In genomic region chr13:97898590-97898989, GRCm38 (mm10) we compare ENCODE assay signal across 12 mouse cellular contexts.
"Had no signal": no experiment of that assay in that cellular context is flagged by ENCODE, and none has a peak within 500 bp of the region (broad histone marks: within the 10 kb centered on the region; RNA-seq: fewer than 3 reads in every experiment).

No protein-coding gene starts in this region.

- ATAC-seq: hindbrain, postnatal 0 days had no signal

- H3K4me3 ChIP-seq: limb, embryonic 15.5 days; liver, embryonic 13.5 days; myocyte; neural tube, embryonic 15.5 days had no signal

- H3K9me3 ChIP-seq: limb, embryonic 15.5 days; liver, embryonic 13.5 days; neural tube, embryonic 15.5 days had no signal

- H3K36me3 ChIP-seq: limb, embryonic 15.5 days; liver, embryonic 13.5 days; neural tube, embryonic 15.5 days had no signal

- H3K9ac ChIP-seq: limb, embryonic 15.5 days; liver, embryonic 13.5 days; neural tube, embryonic 15.5 days had no signal

- DNase-seq: layer of hippocampus, postnatal 36 days; liver, embryonic 13.5 days; lung, adult 18-20 months; midbrain, embryonic 14.5 days; right cerebral cortex, adult 18-20 months; thymus, adult 18-20 months; thymus, postnatal 14 days had no signal

- H3K27me3 ChIP-seq: limb, embryonic 15.5 days; liver, embryonic 13.5 days; neural tube, embryonic 15.5 days had no signal

- H3K27ac ChIP-seq: hindbrain, postnatal 0 days; kidney, postnatal 0 days; limb, embryonic 15.5 days; liver, embryonic 13.5 days; neural tube, embryonic 15.5 days had no signal

- H3K4me2 ChIP-seq: limb, embryonic 15.5 days; liver, embryonic 13.5 days; neural tube, embryonic 15.5 days had no signal

- H3K4me1 ChIP-seq: liver, embryonic 13.5 days had no signal
